Mouse (Mus musculus): ENCODE measurements around the gene Fosb. TPM values are rescaled to one million over a fixed set of nuclear protein-coding genes. Genes with fewer than 3 reads are reported as not detected.
A peak's percentile ranks its signal among the peaks of the same experiment; 100 is the strongest.

Fosb gene
- polyA plus RNA-seq, 1 experiment: 16.7 TPM

- Histone ChIP-seq H3K27me3 (ENCODE audit: control insufficient read depth, insufficient read depth, low read length) (no peaks in the 10 kb centered on the region), H3K36me3 (ENCODE audit: control insufficient read depth, insufficient read depth, low read length) (no peaks in the 10 kb centered on the region), H3K27ac (ENCODE audit: insufficient read depth, low read depth, low read length) (no peak overlapping the region), H3K4me3 (ENCODE audit: low read depth, low read length) (peak overlapping the region; percentile 55), H3K4me1 (ENCODE audit: control insufficient read depth, insufficient read depth, insufficient read length, low read length) (no peaks in the 10 kb centered on the region)
- peak; percentile 99 for TF ChIP-seq CTCF (IDR thresholded peaks at IDR 0.05; ENCODE audit: extremely low read depth, insufficient read length, insufficient replicate concordance, low read depth, low read length)
- no peak for TF ChIP-seq POLR2A (IDR thresholded peaks at IDR 0.05; ENCODE audit: low read depth, low read length)
- 10% methylated on average over 20 of the region's 22 CpGs for WGBS
Measured at GRCm38 (mm10) chr7:19295503-19296185, 14.2 kb downstream of the Fosb start.

- peak overlapping the region; percentile 58 for H3K4me3 ChIP-seq (ENCODE audit: low read depth, low read length)
- H3K27ac ChIP-seq (ENCODE audit: insufficient read depth, low read depth, low read length): no peak overlapping the region
- TF ChIP-seq CTCF (IDR thresholded peaks at IDR 0.05; ENCODE audit: extremely low read depth, insufficient read length, insufficient replicate concordance, low read depth, low read length) (no peak), POLR2A (IDR thresholded peaks at IDR 0.05; ENCODE audit: low read depth, low read length) (no peak)
- no peaks in the 10 kb centered on the region for H3K36me3 ChIP-seq (ENCODE audit: control insufficient read depth, insufficient read depth, low read length)
- no peaks in the 10 kb centered on the region for H3K27me3 ChIP-seq (ENCODE audit: control insufficient read depth, insufficient read depth, low read length)
- H3K4me1 ChIP-seq (ENCODE audit: control insufficient read depth, insufficient read depth, insufficient read length, low read length): no peaks in the 10 kb centered on the region
- WGBS: 3% methylated on average over 20 of the region's 20 CpGs
Measured at GRCm38 (mm10) chr7:19290969-19291596, 18.8 kb downstream of the Fosb start.

- H3K27ac ChIP-seq (ENCODE audit: insufficient read depth, low read depth, low read length): no peak overlapping the region
- H3K36me3 ChIP-seq (ENCODE audit: control insufficient read depth, insufficient read depth, low read length): no peaks in the 10 kb centered on the region
- 21% methylated on average over 4 of the region's 4 CpGs for WGBS
- TF ChIP-seq CTCF (IDR thresholded peaks at IDR 0.05; ENCODE audit: extremely low read depth, insufficient read length, insufficient replicate concordance, low read depth, low read length) (no peak), POLR2A (IDR thresholded peaks at IDR 0.05; ENCODE audit: low read depth, low read length) (no peak)
- no peak overlapping the region for H3K4me3 ChIP-seq (ENCODE audit: low read depth, low read length)
- peaks cover 9% of the 10 kb centered on the region; the same call in 1 of the 2 replicates for H3K27me3 ChIP-seq (ENCODE audit: control insufficient read depth, insufficient read depth, low read length)
- H3K4me1 ChIP-seq (ENCODE audit: control insufficient read depth, insufficient read depth, insufficient read length, low read length): peaks cover 9% of the 10 kb centered on the region
Measured at GRCm38 (mm10) chr7:19284763-19285162, 25.1 kb downstream of the Fosb start.

GRCm38 (mm10) chr7:19283406-19283804 is 26.4 kb downstream of the Fosb start:
- Histone ChIP-seq H3K4me3 (ENCODE audit: low read depth, low read length) (no peak overlapping the region), H3K36me3 (ENCODE audit: control insufficient read depth, insufficient read depth, low read length) (no peaks in the 10 kb centered on the region), H3K4me1 (ENCODE audit: control insufficient read depth, insufficient read depth, insufficient read length, low read length) (peaks cover 19% of the 10 kb centered on the region), H3K27me3 (ENCODE audit: control insufficient read depth, insufficient read depth, low read length) (peaks cover 18% of the 10 kb centered on the region; the same call in 1 of the 2 replicates), H3K27ac (ENCODE audit: insufficient read depth, low read depth, low read length) (no peak overlapping the region)
- TF ChIP-seq POLR2A (IDR thresholded peaks at IDR 0.05; ENCODE audit: low read depth, low read length) (no peak), CTCF (IDR thresholded peaks at IDR 0.05; ENCODE audit: extremely low read depth, insufficient read length, insufficient replicate concordance, low read depth, low read length) (no peak)
- WGBS: 41% methylated on average over 14 of the region's 14 CpGs

- H3K27me3 ChIP-seq (ENCODE audit: control insufficient read depth, insufficient read depth, low read length): peaks cover 21% of the 10 kb centered on the region
- peak overlapping the region; percentile 67 for H3K4me3 ChIP-seq (ENCODE audit: low read depth, low read length)
- TF ChIP-seq POLR2A (IDR thresholded peaks at IDR 0.05; ENCODE audit: low read depth, low read length) (no peak), CTCF (IDR thresholded peaks at IDR 0.05; ENCODE audit: extremely low read depth, insufficient read length, insufficient replicate concordance, low read depth, low read length) (no peak)
- no peak overlapping the region for H3K27ac ChIP-seq (ENCODE audit: insufficient read depth, low read depth, low read length)
- under 1% methylated on average over 34 of the region's 35 CpGs for WGBS
- peaks cover 19% of the 10 kb centered on the region for H3K4me1 ChIP-seq (ENCODE audit: control insufficient read depth, insufficient read depth, insufficient read length, low read length)
- H3K36me3 ChIP-seq (ENCODE audit: control insufficient read depth, insufficient read depth, low read length): no peaks in the 10 kb centered on the region
Measured at GRCm38 (mm10) chr7:19282791-19283405, 27.0 kb downstream of the Fosb start.

- Histone ChIP-seq H3K27me3 (ENCODE audit: control insufficient read depth, insufficient read depth, low read length) (peaks cover 21% of the 10 kb centered on the region), H3K27ac (ENCODE audit: insufficient read depth, low read depth, low read length) (no peak within 1 kb of the TSS), H3K36me3 (ENCODE audit: control insufficient read depth, insufficient read depth, low read length) (no peaks in the 10 kb centered on the region), H3K4me3 (ENCODE audit: low read depth, low read length) (peak within 1 kb of the TSS; percentile 67), H3K4me1 (ENCODE audit: control insufficient read depth, insufficient read depth, insufficient read length, low read length) (peaks cover 19% of the 10 kb centered on the region)
- no peak for TF ChIP-seq CTCF (IDR thresholded peaks at IDR 0.05; ENCODE audit: extremely low read depth, insufficient read length, insufficient replicate concordance, low read depth, low read length)
- no peak for TF ChIP-seq POLR2A (IDR thresholded peaks at IDR 0.05; ENCODE audit: low read depth, low read length)
- under 1% methylated on average over 37 of the region's 37 CpGs for WGBS
Measured at GRCm38 (mm10) chr7:19282385-19282784, 27.5 kb downstream of the Fosb start, which contains the start of gene Rtn2. TSS of gene Rtn2 (plus strand) at chr7:19282624.

All from small intestine, adult 2 months (tissue).